Mouse (Mus musculus) spleen, adult 2 months (tissue): ENCODE results near the gene Zfp609. TPM values are rescaled to one million over a fixed set of nuclear protein-coding genes. Genes with fewer than 3 reads are reported as not detected.
A peak's percentile ranks its signal among the peaks of the same experiment; 100 is the strongest.

ENCODE experiments used
- DNase-seq, 2 experiments: peaks; one replicate each; pipeline versions ENCODE4 v3.0.0 to v3.0.0-alpha.2; 2012 to 2021; ENCODE audit warnings: low spot score in 2 of 2, low read depth in 1 of 2
- H3K27ac ChIP-seq: fragments of 200-500 bp; 2 replicates; pipeline ENCODE4 v1.5.1; 2012; ENCODE audit warnings: low read length, inconsistent platforms; ENCODE audit not compliant: insufficient read depth
- H3K27me3 ChIP-seq: fragments of 200-500 bp; 2 replicates; pipeline ENCODE4 v1.6.1; 2012; ENCODE audit warnings: mild to moderate bottlenecking, moderate library complexity, low read length, inconsistent platforms; ENCODE audit not compliant: control insufficient read depth, insufficient read depth
- H3K36me3 ChIP-seq: fragments of 200-500 bp; 2 replicates; pipeline ENCODE4 v1.6.1; 2012; ENCODE audit warnings: mild to moderate bottlenecking, low read length, inconsistent platforms; ENCODE audit not compliant: control insufficient read depth, insufficient read depth
- H3K4me1 ChIP-seq: fragments of 200-500 bp; 2 replicates; pipeline ENCODE4 v1.6.1; 2011; ENCODE audit warnings: inconsistent platforms; ENCODE audit not compliant: control insufficient read depth, insufficient read depth, insufficient read length
- H3K4me3 ChIP-seq: fragments of 200-500 bp; 2 replicates; pipeline ENCODE4 v1.5.1; 2011; ENCODE audit warnings: mild to moderate bottlenecking, inconsistent platforms; ENCODE audit not compliant: insufficient read depth, insufficient read length; ENCODE audit errors: extremely low read depth
- CTCF ChIP-seq: fragments of 200-500 bp; IDR thresholded peaks from 2 replicates; pipeline ENCODE4 v1.5.1; 2011; ENCODE audit warnings: mild to moderate bottlenecking, inconsistent platforms; ENCODE audit not compliant: insufficient read depth, insufficient read length, insufficient replicate concordance; ENCODE audit errors: extremely low read depth
- POLR2A ChIP-seq: fragments of 200-500 bp; IDR thresholded peaks from 2 replicates; pipeline ENCODE4 v1.6.1; 2011; ENCODE audit warnings: low read depth, low read length, inconsistent platforms
- WGBS: fragments of 180-500 bp; shearing (Covaris S2); methylation state at CpG from one replicate; pipeline ENCODE4 v1.1.7; 2018; 5-methylcytosine and 5-hydroxymethylcytosine counted together
- polyA plus RNA-seq: library from polyadenylated mRNA; depleted of rRNA; stranded (reverse); fragments of >200 nt; gene quantifications from 2 replicates; pipeline ENCODE4 v1.2.3, GENCODE M21; 2012

Gene Zfp609
- polyA plus RNA-seq, 1 experiment: 3.5 TPM

DNA sequence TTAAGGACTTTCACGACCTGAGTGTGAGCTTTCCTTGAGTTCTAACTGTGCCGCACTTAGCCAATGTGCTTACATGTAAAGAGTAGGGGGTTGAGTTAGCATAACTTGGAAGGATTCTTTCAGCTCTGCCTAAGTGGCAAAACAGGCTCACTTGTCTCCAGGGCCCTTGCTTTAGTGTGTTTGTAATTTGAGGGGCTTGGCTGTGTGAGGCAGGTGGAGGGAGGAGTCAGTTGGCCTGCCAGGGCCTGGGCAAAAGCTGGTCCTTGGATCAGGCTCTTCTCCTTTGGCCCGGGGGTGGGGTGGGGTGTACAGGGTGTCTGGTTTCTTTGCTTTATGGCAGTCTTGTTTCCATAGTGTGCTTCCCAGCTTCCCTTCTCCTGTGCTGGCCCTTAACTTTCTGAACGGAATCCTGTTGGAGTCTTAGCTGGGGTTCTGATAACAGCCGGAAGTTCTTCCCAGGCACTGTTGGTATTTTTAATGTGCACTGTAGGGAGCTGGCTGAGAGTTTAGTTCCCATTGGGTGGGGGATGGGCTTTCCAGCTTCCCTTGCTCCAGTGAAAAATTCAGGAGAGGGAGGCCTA, 148.1 kb downstream of the Zfp609 start:
- Histone ChIP-seq H3K4me1 (peaks cover 6% of the 10 kb centered on the region; the same call in 1 of the 2 replicates), H3K36me3 (no peaks in the 10 kb centered on the region), H3K27ac (peak overlapping the region; percentile 23; the same call in 1 of the 2 replicates), H3K4me3 (no peak overlapping the region), H3K27me3 (no peaks in the 10 kb centered on the region)
- 80% methylated on average over 5 of the region's 5 CpGs for WGBS
- no peak for TF ChIP-seq CTCF
- no peak for TF ChIP-seq POLR2A
- DNase-seq: no peak

DNA sequence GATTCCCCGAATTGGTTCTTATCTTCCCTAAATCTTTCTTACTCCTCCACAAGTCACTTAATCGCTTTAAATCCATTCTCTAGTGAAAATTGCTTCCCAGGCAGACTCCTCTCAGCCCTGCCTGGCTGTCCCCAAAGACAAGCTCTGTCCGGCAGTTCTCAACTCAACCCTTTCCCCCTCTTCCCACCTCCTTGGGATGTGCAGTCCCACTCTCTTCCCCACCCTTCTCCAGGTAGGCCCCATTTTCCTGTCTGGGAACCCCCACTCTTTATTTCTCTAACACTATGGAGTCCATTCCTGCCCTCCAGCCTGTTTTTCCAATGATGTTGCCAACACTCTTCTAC, 150.3 kb downstream of the Zfp609 start:
- DNase-seq: no peak
- Histone ChIP-seq H3K36me3 (no peaks in the 10 kb centered on the region), H3K27ac (0 out of 2 replicates have a peak overlapping the region, but pooled peaks have one; percentile 18), H3K27me3 (no peaks in the 10 kb centered on the region), H3K4me3 (peak overlapping the region; percentile 62; the same call in 1 of the 2 replicates), H3K4me1 (peaks cover 6% of the 10 kb centered on the region; the same call in 1 of the 2 replicates)
- 30% methylated on average over 3 of the region's 3 CpGs for WGBS
- TF ChIP-seq CTCF (no peak), POLR2A (no peak)

DNA sequence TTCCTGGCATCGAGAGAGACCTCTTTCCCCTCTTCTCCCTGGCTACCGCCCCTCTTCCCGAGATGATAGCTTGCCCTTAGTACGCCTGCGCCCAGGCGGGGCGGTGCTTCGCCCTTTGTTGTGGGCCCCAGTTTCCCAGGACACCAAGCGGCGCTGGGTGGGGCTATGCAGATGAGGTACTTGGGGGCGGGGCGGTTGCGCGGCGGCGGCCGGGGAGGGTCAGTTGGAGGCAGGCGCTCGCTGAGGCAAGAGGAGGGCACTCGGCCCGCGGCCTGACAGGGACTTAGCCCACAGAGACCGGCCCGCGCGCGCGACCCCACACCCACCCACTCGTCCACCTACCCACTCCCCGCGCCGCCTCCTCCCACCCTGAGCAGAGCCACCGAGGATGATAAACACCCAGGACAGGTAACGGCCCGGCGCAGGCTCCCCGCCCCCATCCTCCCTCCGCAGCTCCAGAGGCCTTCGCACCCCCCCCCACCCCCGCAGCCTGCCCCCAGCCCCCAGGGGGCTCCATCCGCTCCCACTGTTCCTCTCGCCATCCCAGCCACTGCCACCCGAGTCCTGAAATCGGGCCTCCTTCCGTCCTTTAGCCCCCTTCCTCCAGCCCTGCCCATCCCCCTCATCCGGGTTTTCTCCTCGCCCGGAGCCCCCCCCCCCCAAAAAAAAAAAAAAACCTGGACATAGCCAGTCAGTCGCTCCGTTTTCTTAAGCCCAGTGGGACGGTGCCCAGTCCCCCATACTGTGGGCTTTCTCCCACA, 150.8 kb downstream of the Zfp609 start:
- DNase-seq: peak; percentile 80 to 95
- Histone ChIP-seq H3K4me1 (peaks cover 6% of the 10 kb centered on the region; the same call in 1 of the 2 replicates), H3K27me3 (no peaks in the 10 kb centered on the region), H3K27ac (no peak overlapping the region), H3K36me3 (no peaks in the 10 kb centered on the region), H3K4me3 (peak overlapping the region; percentile 62)
- TF ChIP-seq CTCF (no peak), POLR2A (no peak; the same call in 1 of the 2 replicates)
- WGBS: 1% methylated on average over 34 of the region's 51 CpGs

DNA sequence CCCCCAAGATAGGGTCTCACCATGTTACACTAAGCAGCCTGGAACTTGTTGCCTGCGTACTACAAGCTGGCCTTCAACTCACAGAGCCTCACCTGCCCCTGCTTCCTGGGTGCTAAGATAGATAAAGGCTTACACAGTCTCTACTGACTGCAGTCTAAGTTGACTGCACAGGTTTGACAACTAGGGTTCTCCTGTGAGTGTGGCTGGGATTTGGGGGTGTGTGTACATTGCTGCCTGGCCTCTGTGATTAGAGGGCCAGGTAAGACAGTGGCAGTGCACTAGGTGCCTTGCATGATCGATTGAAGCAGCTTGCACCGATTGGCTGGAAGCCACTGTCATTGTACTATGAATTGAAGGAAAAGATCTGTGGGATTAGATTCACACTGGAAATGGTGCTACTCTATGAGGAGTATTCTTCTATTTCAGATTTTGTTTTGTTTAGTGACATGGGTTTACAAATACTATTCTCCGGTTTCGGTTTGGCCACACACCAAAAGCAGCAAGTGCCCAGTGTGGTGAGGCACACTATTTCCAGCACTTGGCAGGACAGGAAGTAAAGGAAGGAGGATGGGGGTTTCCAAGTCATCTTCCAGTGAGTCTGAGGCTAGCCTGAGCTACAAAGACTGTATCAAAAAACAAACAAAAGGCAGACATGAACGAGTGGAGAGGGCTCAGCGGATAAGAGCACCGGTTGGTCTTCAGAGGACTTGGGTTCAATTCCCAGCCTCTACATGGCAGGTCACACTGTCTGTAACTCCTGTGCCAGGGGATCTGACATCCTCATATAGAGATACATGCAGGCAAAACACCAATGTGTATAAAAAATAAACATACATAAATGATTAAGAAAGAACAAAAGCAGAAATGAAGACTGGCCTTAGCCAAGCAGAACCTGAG, 151.7 kb downstream of the Zfp609 start:
- 50% methylated on average over 8 of the region's 8 CpGs for WGBS
- H3K27ac ChIP-seq: 0 out of 2 replicates have a peak overlapping the region, but pooled peaks have one; percentile 12
- peaks cover 6% of the 10 kb centered on the region; the same call in 1 of the 2 replicates for H3K4me1 ChIP-seq

DNA sequence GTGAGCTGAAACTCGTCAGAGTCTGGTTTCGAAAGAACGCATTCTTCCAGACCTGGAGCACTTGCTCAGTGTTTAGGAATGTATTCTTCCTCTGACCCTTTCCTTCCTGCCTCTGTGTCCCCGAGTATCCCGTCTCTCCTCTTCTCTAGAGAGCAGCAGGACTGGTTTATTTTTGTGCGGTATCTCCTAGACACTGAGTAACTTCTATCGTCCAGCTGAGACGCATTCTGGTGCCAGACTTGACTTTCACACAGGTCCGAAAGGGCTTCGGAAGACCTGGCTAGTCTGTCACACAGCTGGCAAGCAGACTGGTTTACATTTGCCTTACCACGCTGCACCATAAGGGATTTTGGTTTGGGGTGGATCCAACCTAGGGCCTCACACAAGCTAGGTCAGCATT, 154.4 kb downstream of the Zfp609 start:
- no peaks in the 10 kb centered on the region for H3K36me3 ChIP-seq
- H3K4me1 ChIP-seq: peaks cover 6% of the 10 kb centered on the region; the same call in 1 of the 2 replicates
- no peak overlapping the region for H3K4me3 ChIP-seq
- TF ChIP-seq POLR2A (no peak), CTCF (no peak)
- no peak overlapping the region for H3K27ac ChIP-seq
- DNase-seq: no peak
- no peaks in the 10 kb centered on the region for H3K27me3 ChIP-seq
- 83% methylated on average over 11 of the region's 11 CpGs for WGBS

More for the DNA sequence above, 151.7 kb downstream of the Zfp609 start:
- Histone ChIP-seq H3K27me3 (no peaks in the 10 kb centered on the region), H3K36me3 (no peaks in the 10 kb centered on the region), H3K4me3 (peak overlapping the region; percentile 51)
- DNase-seq: no peak
- TF ChIP-seq CTCF: no peak

DNA sequence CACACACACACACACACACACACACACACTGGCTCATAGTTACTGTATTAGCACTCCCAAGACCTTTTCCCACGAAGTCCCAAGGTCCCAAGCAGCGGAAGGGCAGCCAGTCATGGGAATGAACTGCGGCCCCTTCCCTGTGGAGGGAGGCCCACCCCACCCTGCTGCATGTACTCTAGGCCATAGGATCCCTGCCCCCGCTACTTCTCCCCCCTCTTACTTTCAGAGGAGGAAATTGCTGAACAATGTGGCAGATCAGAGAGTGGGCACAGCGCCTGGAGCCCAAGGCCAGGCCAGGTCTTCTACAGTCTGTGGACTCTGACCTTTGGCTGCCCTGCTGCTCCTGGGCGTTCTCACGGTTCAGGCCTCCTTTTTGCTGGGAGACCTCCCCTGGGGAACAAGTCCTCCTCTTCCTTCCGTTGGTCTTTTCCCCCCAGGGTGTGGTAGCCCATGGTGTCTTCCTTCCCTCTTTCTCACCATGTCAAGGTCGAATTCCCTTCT, 155.9 kb downstream of the Zfp609 start:
- H3K27me3 ChIP-seq: no peaks in the 10 kb centered on the region
- H3K36me3 ChIP-seq: no peaks in the 10 kb centered on the region
- H3K4me3 ChIP-seq: no peak overlapping the region
- no peak overlapping the region for H3K27ac ChIP-seq
- 45% methylated on average over 9 of the region's 9 CpGs for WGBS
- TF ChIP-seq CTCF (no peak), POLR2A (no peak)
- DNase-seq: no peak
- H3K4me1 ChIP-seq: peaks cover 3% of the 10 kb centered on the region; the same call in 1 of the 2 replicates
